8 mouse cellular contexts compared by ENCODE assay signal in the genomic region with DNA sequence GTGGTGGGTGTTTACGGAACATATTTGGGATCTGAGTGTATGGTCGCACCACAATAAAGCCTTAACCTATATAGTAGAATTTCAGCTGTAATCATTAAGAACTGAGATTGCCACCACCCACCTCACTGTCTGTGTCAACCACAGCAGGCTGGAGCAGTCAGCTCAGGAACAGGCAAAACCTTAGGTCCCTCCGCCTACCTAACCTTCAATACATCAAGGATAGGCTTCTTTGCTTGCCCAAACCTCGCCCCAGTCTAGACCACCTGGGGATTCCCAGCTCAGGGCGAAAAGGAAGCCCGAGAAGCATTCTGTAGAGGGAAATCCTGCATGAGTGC. TPM values are rescaled to one million over a fixed set of nuclear protein-coding genes. Genes with fewer than 3 reads are reported as not detected.
A peak's percentile ranks its signal among the peaks of the same experiment; 100 is the strongest.
DNase-seq lines count a peak whose midpoint lies in the region; ATAC-seq and TF ChIP-seq lines count a peak whose summit lies in the region.
"Had no signal": no experiment of that assay in that cellular context is flagged by ENCODE, and none has a peak within 500 bp of the region (broad histone marks: within the 10 kb centered on the region; RNA-seq: fewer than 3 reads in every experiment).

No protein-coding gene starts in this region.

- 0 out of 2 replicates have a peak, but pooled peaks cover 7% of the 10 kb centered on the region for H3K36me3 ChIP-seq in lung, embryonic 14.5 days (ENCODE audit: insufficient read depth)
- H3K36me3 ChIP-seq in forebrain, embryonic 10.5 days (replicated peaks), result peaks cover 28% of the 10 kb centered on the region
- peaks cover 37% of the 10 kb centered on the region for H3K36me3 ChIP-seq in limb, embryonic 12.5 days

- H3K4me1 ChIP-seq in lung, embryonic 14.5 days (ENCODE audit: insufficient read depth), result peaks cover 5% of the 10 kb centered on the region; the same call in 1 of the 2 replicates
- peaks cover 26% of the 10 kb centered on the region for H3K4me1 ChIP-seq in forebrain, embryonic 10.5 days
- H3K4me1 ChIP-seq in limb, embryonic 12.5 days (replicated peaks), result peaks cover 22% of the 10 kb centered on the region
- H3K4me1 ChIP-seq in olfactory bulb, adult 2 months (ENCODE audit: control insufficient read depth, insufficient read depth, low read length), result peaks cover 14% of the 10 kb centered on the region

- H3K4me2 ChIP-seq in lung, embryonic 14.5 days, result peak overlapping the region; percentile 96
- peak overlapping the region; percentile 91 for H3K4me2 ChIP-seq in limb, embryonic 12.5 days

- H3K9me3 ChIP-seq in lung, embryonic 14.5 days (ENCODE audit: low read depth, low read length), result no peaks in the 10 kb centered on the region
- no peaks in the 10 kb centered on the region for H3K9me3 ChIP-seq in forebrain, embryonic 10.5 days
- no peaks in the 10 kb centered on the region for H3K9me3 ChIP-seq in limb, embryonic 12.5 days

- 48% methylated on average over 6 of the region's 6 CpGs for WGBS in lung, embryonic 14.5 days
- WGBS in forebrain, embryonic 10.5 days, result 45% methylated on average over 6 of the region's 6 CpGs
- 43% methylated on average over 6 of the region's 6 CpGs for WGBS in limb, embryonic 12.5 days
- WGBS in olfactory bulb, adult 2 months, result 46% methylated on average over 6 of the region's 6 CpGs

- peak overlapping the region; percentile 73 for H3K9ac ChIP-seq in lung, embryonic 14.5 days
- H3K9ac ChIP-seq in limb, embryonic 12.5 days (replicated peaks), result peak overlapping the region; percentile 82; the same call in 1 of the 2 replicates

- no peak for DNase-seq in lung, embryonic 14.5 days
- DNase-seq in lung, postnatal 14 days, result no peak
- DNase-seq in forebrain, embryonic 10.5 days (ENCODE audit: extremely low spot score, low spot score), result no peak
- DNase-seq in urinary bladder, adult 2 months (ENCODE audit: low spot score), result no peak

- TF ChIP-seq POLR2A in olfactory bulb, adult 2 months (IDR thresholded peaks at IDR 0.05; ENCODE audit: insufficient read depth, low read depth, low read length), result no peak

- peak overlapping the region; percentile 63 for H3K4me3 ChIP-seq in lung, embryonic 14.5 days (ENCODE audit: low read depth, low read length)
- H3K4me3 ChIP-seq in forebrain, embryonic 10.5 days, result peak overlapping the region; percentile 76
- H3K4me3 ChIP-seq in limb, embryonic 12.5 days (replicated peaks), result peak overlapping the region; percentile 69
- H3K4me3 ChIP-seq in olfactory bulb, adult 2 months (ENCODE audit: insufficient read depth, low read depth, low read length), result peak overlapping the region; percentile 40

- TF ChIP-seq CTCF in lung, embryonic 14.5 days (IDR thresholded peaks at IDR 0.05; ENCODE audit: low read depth), result no peak
- TF ChIP-seq CTCF in olfactory bulb, adult 2 months (IDR thresholded peaks at IDR 0.05; ENCODE audit: insufficient read depth, low read depth, low read length), result no peak

- H3K27ac ChIP-seq in lung, embryonic 14.5 days (ENCODE audit: low read depth), result no peak overlapping the region
- H3K27ac ChIP-seq in forebrain, embryonic 10.5 days, result peak overlapping the region; percentile 88
- no peak overlapping the region for H3K27ac ChIP-seq in limb, embryonic 12.5 days
- H3K27ac ChIP-seq in olfactory bulb, adult 2 months (ENCODE audit: insufficient read depth, low read depth, low read length), result no peak overlapping the region

- no peaks in the 10 kb centered on the region for H3K27me3 ChIP-seq in lung, embryonic 14.5 days (ENCODE audit: insufficient read depth, low read length)
- H3K27me3 ChIP-seq in forebrain, embryonic 10.5 days (ENCODE audit: poor library complexity, severe bottlenecking), result peaks cover 10% of the 10 kb centered on the region
- H3K27me3 ChIP-seq in limb, embryonic 12.5 days, result no peaks in the 10 kb centered on the region

- ATAC-seq in lung, embryonic 14.5 days (ENCODE audit: insufficient read depth), result no peak; the same call in 1 of the 2 replicates
- ATAC-seq in limb, embryonic 12.5 days (ENCODE audit: insufficient number of reproducible peaks, insufficient read depth, low FRiP score, low TSS enrichment, low read depth), result peak; percentile 60; the same call in 1 of the 2 replicates
- ATAC-seq in monocyte, adult 5-6 weeks (replicated peaks; ENCODE audit: insufficient number of reproducible peaks, low FRiP score, low TSS enrichment, poor library complexity, severe bottlenecking), result no peak

RNA-seq across cellular contexts. Expression of a gene that starts 0.3 kb away (rescaled TPM):
- 3.8 and 4.1 TPM in 2 replicates for polyA plus RNA-seq in lung, embryonic 14.5 days (2014; fragmentation: Nextera tagmentation; extraction: Ambion mirVana)
- 7.5 and 7.6 TPM in 2 replicates for polyA plus RNA-seq in forebrain, embryonic 10.5 days (2016; fragmentation: Nextera tagmentation; extraction: Ambion mirVana)
- 10.6 and 13.3 TPM in 2 replicates for polyA plus RNA-seq in limb, embryonic 12.5 days (2016; fragmentation: Nextera tagmentation; extraction: Ambion mirVana)
- polyA plus RNA-seq in olfactory bulb, adult 2 months (2012; ENCODE audit: insufficient read depth, insufficient read length, low replicate concordance, missing spikeins), result not detected in 2 replicates
- polyA plus RNA-seq in urinary bladder, adult 2 months (2012; rRNA removed), result 3.4 and 4.5 TPM in 2 replicates
- total RNA-seq in monocyte, adult 5-6 weeks (2017), result 0.10 to 4.3 TPM (median 0.49 TPM) in 3 replicates

RNA-seq across cellular contexts. Expression of a gene that starts 22.6 kb away (rescaled TPM):
- 124 and 128 TPM in 2 replicates for polyA plus RNA-seq in lung, embryonic 14.5 days (2014; fragmentation: Nextera tagmentation; extraction: Ambion mirVana)
- 103 and 104 TPM in 2 replicates for polyA plus RNA-seq in forebrain, embryonic 10.5 days (2016; fragmentation: Nextera tagmentation; extraction: Ambion mirVana)
- 116 and 121 TPM in 2 replicates for polyA plus RNA-seq in limb, embryonic 12.5 days (2016; fragmentation: Nextera tagmentation; extraction: Ambion mirVana)
- not detected in 2 replicates for polyA plus RNA-seq in olfactory bulb, adult 2 months (2012; ENCODE audit: insufficient read depth, insufficient read length, low replicate concordance, missing spikeins)
- 134 and 160 TPM in 2 replicates for polyA plus RNA-seq in urinary bladder, adult 2 months (2012; rRNA removed)
- total RNA-seq in monocyte, adult 5-6 weeks (2017), result 89.5 to 116 TPM (median 100 TPM) in 3 replicates

RNA-seq across cellular contexts. Expression of a gene that starts 51.4 kb away (rescaled TPM):
- polyA plus RNA-seq in lung, embryonic 14.5 days (2014; fragmentation: Nextera tagmentation; extraction: Ambion mirVana), result not detected in 2 replicates
- polyA plus RNA-seq in forebrain, embryonic 10.5 days (2016; fragmentation: Nextera tagmentation; extraction: Ambion mirVana), result not detected in 2 replicates
- not detected in 2 replicates for polyA plus RNA-seq in limb, embryonic 12.5 days (2016; fragmentation: Nextera tagmentation; extraction: Ambion mirVana)
- not detected in 2 replicates for polyA plus RNA-seq in olfactory bulb, adult 2 months (2012; ENCODE audit: insufficient read depth, insufficient read length, low replicate concordance, missing spikeins)
- polyA plus RNA-seq in urinary bladder, adult 2 months (2012; rRNA removed), result 0.68 and 1.0 TPM in 2 replicates
- not detected in 3 replicates for total RNA-seq in monocyte, adult 5-6 weeks (2017)
- total RNA-seq: hematopoietic stem cell, adult 5-6 weeks had no signal
